Mouse (Mus musculus) MEL (cell line): ENCODE results near the gene Erc2. TPM values are rescaled to one million over a fixed set of nuclear protein-coding genes. Genes with fewer than 3 reads are reported as not detected.

Experiments used
- DNase-seq: peaks from one replicate; pipeline ENCODE4 v3.0.0; 2011; ENCODE audit warnings: low read depth, low spot score
- H3K27ac ChIP-seq: 2 replicates; pipeline ENCODE4 v1.5.1; 2012; ENCODE audit warnings: low read depth, mild to moderate bottlenecking, control low read depth, low read length, moderate library complexity; ENCODE audit not compliant: control insufficient read depth
- H3K27me3 ChIP-seq, 2 experiments: fragments of 150-350 bp in 1 of 2; sonication (generic) in 1 of 2; 2 replicates each; pipeline ENCODE4 v1.6.1; 2012; ENCODE audit warnings: low read length in 2 of 2, mild to moderate bottlenecking in 2 of 2, improper control_type of control experiment in 1 of 2, moderate library complexity in 1 of 2; ENCODE audit not compliant: insufficient read depth in 2 of 2, control insufficient read depth in 1 of 2
- H3K36me3 ChIP-seq, 2 experiments: 2 replicates each; pipeline ENCODE4 v1.6.1; 2012 to 2014; ENCODE audit warnings: low read length in 2 of 2, improper control_type of control experiment in 1 of 2, inconsistent platforms in 1 of 2, mild to moderate bottlenecking in 1 of 2; ENCODE audit not compliant: insufficient read depth in 2 of 2, control insufficient read depth in 1 of 2
- H3K4me1 ChIP-seq, 2 experiments: fragments of 150-350 bp in 1 of 2; sonication (generic) in 1 of 2; 2 replicates each; pipeline ENCODE4 v1.6.1; 2012; ENCODE audit warnings: low read length in 2 of 2, improper control_type of control experiment in 1 of 2, mild to moderate bottlenecking in 1 of 2; ENCODE audit not compliant: insufficient read depth in 2 of 2, control insufficient read depth in 1 of 2
- H3K4me3 ChIP-seq, 2 experiments: fragments of 150-350 bp in 1 of 2; sonication (generic) in 1 of 2; 2 replicates each; pipeline ENCODE4 v1.5.1; 2012; ENCODE audit warnings: low read depth in 2 of 2, low read length in 2 of 2, mild to moderate bottlenecking in 2 of 2, moderate library complexity in 2 of 2, control low read depth in 1 of 2, improper control_type of control experiment in 1 of 2; ENCODE audit not compliant: control insufficient read depth in 1 of 2, insufficient read depth in 1 of 2
- H3K79me2 ChIP-seq: 2 replicates; pipeline ENCODE4 v1.6.1; 2012; ENCODE audit warnings: mild to moderate bottlenecking, low read length, moderate library complexity; ENCODE audit not compliant: control insufficient read depth, poor library complexity, insufficient read depth
- H3K9ac ChIP-seq: 2 replicates; pipeline ENCODE4 v1.6.1; 2012; ENCODE audit warnings: low read depth, mild to moderate bottlenecking, control low read depth, low read length, moderate library complexity; ENCODE audit not compliant: control insufficient read depth, poor library complexity, severe bottlenecking
- H3K9me3 ChIP-seq: fragments of 150-350 bp; sonication (generic); replicated peaks from 2 replicates; pipeline ENCODE4 v1.6.1; 2012; ENCODE audit warnings: mild to moderate bottlenecking, low read length, improper control_type of control experiment, moderate library complexity; ENCODE audit not compliant: insufficient read depth
- BHLHE40 ChIP-seq: IDR thresholded peaks from 2 replicates; pipeline ENCODE4 v1.6.1; 2012; ENCODE audit warnings: low read depth, mild to moderate bottlenecking, inconsistent platforms, low read length, improper control_type of control experiment, borderline replicate concordance
- CTCF ChIP-seq, 3 experiments: IDR thresholded peaks in 2 of 3; conservative IDR thresholded peaks in 1 of 3; 2 replicates each; pipeline ENCODE4 v1.5.1; 2011 to 2012; ENCODE audit warnings: low read length in 3 of 3, low read depth in 2 of 3, mild to moderate bottlenecking in 2 of 3, improper control_type of control experiment in 1 of 3, inconsistent platforms in 1 of 3, mixed read lengths in 1 of 3, moderate library complexity in 1 of 3; ENCODE audit not compliant: control insufficient read depth in 1 of 3, insufficient read depth in 1 of 3, poor library complexity in 1 of 3, severe bottlenecking in 1 of 3
- E2F4 ChIP-seq: IDR thresholded peaks from 2 replicates; pipeline ENCODE4 v1.6.1; 2011; ENCODE audit warnings: low read depth, low read length, improper control_type of control experiment, borderline replicate concordance
- GABPA ChIP-seq: IDR thresholded peaks from 2 replicates; pipeline ENCODE4 v1.6.1; 2012; ENCODE audit warnings: low read depth, mild to moderate bottlenecking, inconsistent platforms, low read length, improper control_type of control experiment, moderate library complexity
- GATA1 ChIP-seq: IDR thresholded peaks from 2 replicates; pipeline ENCODE4 v1.6.1; 2011; ENCODE audit warnings: low read depth, low read length, improper control_type of control experiment
- JUND ChIP-seq: IDR thresholded peaks from 2 replicates; pipeline ENCODE4 v1.6.1; 2011; ENCODE audit warnings: low read depth, mild to moderate bottlenecking, improper control_type of control experiment, low read length
- KAT2A ChIP-seq: conservative IDR thresholded peaks from 2 replicates; pipeline ENCODE4 v1.6.1; 2012; ENCODE audit warnings: low read depth, low read length, improper control_type of control experiment, inconsistent platforms
- MAFK ChIP-seq: IDR thresholded peaks from 2 replicates; pipeline ENCODE4 v1.6.1; 2011; ENCODE audit warnings: low read depth, mild to moderate bottlenecking, low read length, improper control_type of control experiment, borderline replicate concordance
- MXI1 ChIP-seq: IDR thresholded peaks from 2 replicates; pipeline ENCODE4 v1.6.1; 2011; ENCODE audit warnings: mild to moderate bottlenecking, low read depth, low read length, improper control_type of control experiment
- NELFE ChIP-seq: IDR thresholded peaks from 2 replicates; pipeline ENCODE4 v1.6.1; 2011; ENCODE audit warnings: low read depth, low read length, improper control_type of control experiment
- POLR2AphosphoS2 ChIP-seq: IDR thresholded peaks from 2 replicates; pipeline ENCODE4 v1.6.1; 2011; ENCODE audit warnings: low read length, improper control_type of control experiment
- POLR2AphosphoS5 ChIP-seq: IDR thresholded peaks from 2 replicates; pipeline ENCODE4 v1.6.1; 2012; ENCODE audit warnings: low read depth, borderline replicate concordance, mild to moderate bottlenecking, inconsistent platforms, low read length, moderate library complexity, mixed read lengths
- RCOR1 ChIP-seq: IDR thresholded peaks from 2 replicates; pipeline ENCODE4 v1.6.1; 2012; ENCODE audit warnings: low read depth, mild to moderate bottlenecking, inconsistent platforms, low read length, improper control_type of control experiment
- SIN3A ChIP-seq: IDR thresholded peaks from 2 replicates; pipeline ENCODE4 v1.6.1; 2012; ENCODE audit warnings: low read length, improper control_type of control experiment, inconsistent platforms
- UBTF ChIP-seq: IDR thresholded peaks from 2 replicates; pipeline ENCODE4 v1.6.1; 2012; ENCODE audit warnings: low read depth, mild to moderate bottlenecking, inconsistent platforms, low read length, improper control_type of control experiment, moderate library complexity, borderline replicate concordance; ENCODE audit not compliant: insufficient read depth
- USF1 ChIP-seq: IDR thresholded peaks from 2 replicates; pipeline ENCODE4 v1.6.1; 2014; ENCODE audit warnings: low read depth, mild to moderate bottlenecking, inconsistent platforms, low read length, improper control_type of control experiment, moderate library complexity
- ZKSCAN1 ChIP-seq: IDR thresholded peaks from 2 replicates; pipeline ENCODE4 v1.6.1; 2012; ENCODE audit warnings: low read depth, mild to moderate bottlenecking, inconsistent platforms, low read length, improper control_type of control experiment, moderate library complexity
- polyA plus RNA-seq, 2 experiments: library from polyadenylated mRNA; stranded (reverse) in 1 of 2; unstranded in 1 of 2; fragments of >175 nt in 1 of 2; fragments of >200 nt in 1 of 2; gene quantifications; 2 replicates each; pipeline versions ENCODE4 v1.2.1 to v1.2.4; 2012; ENCODE audit warnings: low replicate concordance in 2 of 2, low read depth in 1 of 2; ENCODE audit not compliant: insufficient read length in 2 of 2, insufficient read depth in 1 of 2, missing spikeins in 1 of 2
- total RNA-seq: library from RNA; depleted of rRNA; stranded (reverse); fragments of 300-350 nt; gene quantifications from 2 replicates; pipeline ENCODE4 v1.2.3, GENCODE M21; 2012

Erc2 gene
- total and polyA plus RNA-seq, 3 experiments: not detected

- Histone ChIP-seq H3K9ac (no peak overlapping the region), H3K27me3 (no peaks in the 10 kb centered on the region), H3K4me3 (no peak overlapping the region), H3K9me3 (no peaks in the 10 kb centered on the region), H3K79me2 (no peaks in the 10 kb centered on the region)
- peak; percentile 0 for DNase-seq
- TF ChIP-seq CTCF (IDR thresholded peaks at IDR 0.05 in 2 of 3, conservative IDR thresholded peaks at IDR 0.05 in 1 of 3; ENCODE audit: control insufficient read depth in 1 of 3, insufficient read depth in 1 of 3, low read depth in 2 of 3, low read length in 3 of 3, poor library complexity in 1 of 3, severe bottlenecking in 1 of 3): no peak
- TF ChIP-seq KAT2A: no peak
- TF ChIP-seq GATA1: no peak
- no peak for TF ChIP-seq ZKSCAN1
- TF ChIP-seq, all 39 proteins: peak for 0
- Histone ChIP-seq H3K36me3 (no peaks in the 10 kb centered on the region), H3K27ac (no peak overlapping the region), H3K4me1 (no peaks in the 10 kb centered on the region)
Observed at GRCm38 (mm10) chr14:28206303-28206702, 584.1 kb downstream of the Erc2 start.

- no peak overlapping the region for H3K4me3 ChIP-seq
- no peaks in the 10 kb centered on the region for H3K27me3 ChIP-seq
- H3K36me3 ChIP-seq: no peaks in the 10 kb centered on the region
- no peak for DNase-seq
- no peaks in the 10 kb centered on the region for H3K79me2 ChIP-seq
- H3K27ac ChIP-seq: no peak overlapping the region
- H3K9ac ChIP-seq: no peak overlapping the region
- no peaks in the 10 kb centered on the region for H3K9me3 ChIP-seq
- H3K4me1 ChIP-seq: no peaks in the 10 kb centered on the region
- no peak for TF ChIP-seq MXI1
- TF ChIP-seq RCOR1: no peak
- TF ChIP-seq E2F4: no peak
- TF ChIP-seq POLR2AphosphoS2: no peak
- TF ChIP-seq GATA1: no peak
- no peak for TF ChIP-seq USF1
- TF ChIP-seq CTCF (IDR thresholded peaks at IDR 0.05 in 2 of 3, conservative IDR thresholded peaks at IDR 0.05 in 1 of 3; ENCODE audit: control insufficient read depth in 1 of 3, insufficient read depth in 1 of 3, low read depth in 2 of 3, low read length in 3 of 3, poor library complexity in 1 of 3, severe bottlenecking in 1 of 3): no peak
- no peak for TF ChIP-seq JUND
- no peak for TF ChIP-seq NELFE
Observed at GRCm38 (mm10) chr14:28225550-28225949, 603.3 kb downstream of the Erc2 start.

- Histone ChIP-seq H3K36me3 (no peaks in the 10 kb centered on the region), H3K79me2 (no peaks in the 10 kb centered on the region), H3K9ac (no peak overlapping the region), H3K9me3 (no peaks in the 10 kb centered on the region), H3K27me3 (no peaks in the 10 kb centered on the region), H3K4me3 (no peak overlapping the region), H3K4me1 (no peaks in the 10 kb centered on the region), H3K27ac (no peak overlapping the region)
- TF ChIP-seq GABPA (no peak), UBTF (no peak), POLR2AphosphoS5 (no peak), JUND (no peak), MAFK (no peak), BHLHE40 (no peak), SIN3A (no peak)
- DNase-seq: no peak
Observed at GRCm38 (mm10) chr14:28230563-28230962, 608.3 kb downstream of the Erc2 start.
